Mouse (Mus musculus) kidney, postnatal 0 days (tissue): Measurements from ENCODE around the gene Gm15517. TPM values are rescaled to one million over a fixed set of nuclear protein-coding genes. Genes with fewer than 3 reads are reported as not detected.

Source experiments
- ATAC-seq: fragments of 200-750 bp; cut with Nextera tagmentation; replicated peaks from 2 replicates; pipeline ENCODE4 v1.8.0; 2017; ENCODE audit warnings: low read depth, moderate number of reproducible peaks, moderate TSS enrichment, moderate library complexity; ENCODE audit not compliant: low FRiP score
- DNase-seq: peaks from one replicate; pipeline ENCODE4 v3.0.0-alpha.2; 2016; ENCODE audit warnings: low spot score
- H3K27ac ChIP-seq: fragments of 300-500 bp; sonication (generic); 2 replicates; pipeline ENCODE4 v1.5.1; 2014; ENCODE audit warnings: mild to moderate bottlenecking
- H3K27me3 ChIP-seq: fragments of 300-500 bp; sonication (generic); 2 replicates; pipeline ENCODE4 v1.6.1; 2014; ENCODE audit warnings: low read length, mixed read lengths; ENCODE audit not compliant: insufficient read depth
- H3K36me3 ChIP-seq: fragments of 300-500 bp; sonication (generic); 2 replicates; pipeline ENCODE4 v1.6.1; 2014; ENCODE audit warnings: low read length, mixed read lengths; ENCODE audit not compliant: insufficient read depth
- H3K4me1 ChIP-seq: fragments of 300-500 bp; sonication (generic); replicated peaks from 2 replicates; pipeline ENCODE4 v1.6.1; 2014; ENCODE audit warnings: antibody characterized with exemption, low read length, mixed read lengths; ENCODE audit not compliant: insufficient read depth
- H3K4me2 ChIP-seq: fragments of 300-500 bp; sonication (generic); 2 replicates; pipeline ENCODE4 v1.6.1; 2014; ENCODE audit warnings: mild to moderate bottlenecking, low read length, moderate library complexity, mixed read lengths
- H3K4me3 ChIP-seq: fragments of 300-500 bp; sonication (generic); replicated peaks from 2 replicates; pipeline ENCODE4 v1.5.1; 2014; ENCODE audit warnings: low read depth, low read length
- H3K9ac ChIP-seq: fragments of 300-500 bp; sonication (generic); 2 replicates; pipeline ENCODE4 v1.6.1; 2014; ENCODE audit warnings: low read depth, low read length
- H3K9me3 ChIP-seq: fragments of 300-500 bp; sonication (generic); replicated peaks from 2 replicates; pipeline ENCODE4 v1.6.1; 2016; ENCODE audit warnings: low read length, inconsistent platforms, mixed read lengths
- CTCF ChIP-seq: IDR thresholded peaks from 2 replicates; pipeline ENCODE4 v1.5.1; 2016; ENCODE audit warnings: antibody characterized with exemption, low read depth, mild to moderate bottlenecking, moderate library complexity
- WGBS: fragments of 180-500 bp; shearing (Covaris S2); extraction: QIAGEN DNeasy Blood & Tissue Kit; methylation state at CpG from one replicate; pipeline ENCODE4 v1.1.7; 2014; 5-methylcytosine and 5-hydroxymethylcytosine counted together
- polyA plus RNA-seq: library from polyadenylated mRNA; unstranded; fragments of >200 nt; fragmentation: Nextera tagmentation; extraction: Ambion mirVana; gene quantifications from 2 replicates; pipeline ENCODE4 v1.2.1, GENCODE M21; 2015

Gene Gm15517
- polyA plus RNA-seq, 1 experiment from 2014 or later, result not detected

DNA sequence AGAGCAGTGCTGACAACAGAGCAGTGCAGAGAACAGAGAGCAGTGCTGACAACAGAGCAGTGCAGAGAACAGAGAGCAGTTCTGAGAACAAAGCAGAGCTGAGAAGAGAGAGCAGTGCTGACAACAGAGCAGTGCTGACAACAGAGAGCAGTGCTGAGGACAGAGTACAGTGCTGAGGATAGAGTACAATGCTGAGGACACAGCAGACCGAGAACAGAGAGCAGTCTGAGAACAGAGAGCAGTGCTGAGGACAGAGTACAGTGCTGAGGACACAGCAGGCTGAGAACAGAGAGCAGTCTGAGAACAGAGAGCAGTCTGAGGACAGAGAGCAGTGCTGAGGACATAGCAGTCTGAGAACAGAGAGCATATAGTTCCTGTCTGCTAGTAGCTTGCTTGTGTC lies 20.5 kb upstream of the Gm15517 start:
- peaks cover 6% of the 10 kb centered on the region; the same call in 1 of the 2 replicates for H3K4me1 ChIP-seq
- no peak overlapping the region for H3K9ac ChIP-seq
- TF ChIP-seq CTCF, result no peak
- H3K9me3 ChIP-seq, result no peaks in the 10 kb centered on the region
- ATAC-seq (no peak), DNase-seq (no peak)
- 41% methylated on average over 1 of the region's 1 CpGs for WGBS
- H3K27ac ChIP-seq, result no peak overlapping the region
- H3K27me3 ChIP-seq, result no peaks in the 10 kb centered on the region
- no peak overlapping the region for H3K4me3 ChIP-seq
- no peaks in the 10 kb centered on the region for H3K36me3 ChIP-seq
- H3K4me2 ChIP-seq, result no peak overlapping the region

- no peak overlapping the region for H3K9ac ChIP-seq
- no peaks in the 10 kb centered on the region for H3K27me3 ChIP-seq
- WGBS, result 56% methylated on average over 2 of the region's 2 CpGs
- no peak overlapping the region for H3K4me3 ChIP-seq
- H3K27ac ChIP-seq, result no peak overlapping the region
- H3K36me3 ChIP-seq, result no peaks in the 10 kb centered on the region
- peaks cover 6% of the 10 kb centered on the region; the same call in 1 of the 2 replicates for H3K4me1 ChIP-seq
- no peak overlapping the region for H3K4me2 ChIP-seq
- peak; percentile 36; the same call in 1 of the 2 replicates for TF ChIP-seq CTCF
- DNase-seq, result peak; percentile 16
- no peaks in the 10 kb centered on the region for H3K9me3 ChIP-seq
- ATAC-seq, result no peak
Measured at GRCm38 (mm10) chr7:44241163-44241562, 20.1 kb upstream of the Gm15517 start.

GRCm38 (mm10) chr7:44244080-44244479 lies 17.2 kb upstream of the Gm15517 start:
- Histone ChIP-seq H3K9me3 (no peaks in the 10 kb centered on the region), H3K27me3 (no peaks in the 10 kb centered on the region), H3K4me1 (peaks cover 12% of the 10 kb centered on the region), H3K4me3 (no peak overlapping the region), H3K4me2 (no peak overlapping the region), H3K9ac (no peak overlapping the region), H3K27ac (no peak overlapping the region), H3K36me3 (peaks cover 4% of the 10 kb centered on the region)
- 45% methylated on average over 1 of the region's 1 CpGs for WGBS
- TF ChIP-seq CTCF, result no peak
- ATAC-seq (no peak), DNase-seq (no peak)

GRCm38 (mm10) chr7:44246055-44246983 lies 14.9 kb upstream of the Gm15517 start, which contains the start of the genes 1700028J19Rik and 2410002F23Rik:
Gene 1700028J19Rik (minus strand): TSS chr7:44246695.
Gene 2410002F23Rik (plus strand): TSS chr7:44246722.
- ATAC-seq (peak; percentile 88), DNase-seq (peak; percentile 96)
- H3K9me3 ChIP-seq, result no peaks in the 10 kb centered on the region
- no peak for TF ChIP-seq CTCF
- H3K4me2 ChIP-seq, result peak within 1 kb of the TSS; percentile 56
- peaks cover 12% of the 10 kb centered on the region for H3K4me1 ChIP-seq
- peak within 1 kb of the TSS; percentile 97 for H3K9ac ChIP-seq
- peaks cover 17% of the 10 kb centered on the region for H3K36me3 ChIP-seq
- H3K27me3 ChIP-seq, result no peaks in the 10 kb centered on the region
- peak within 1 kb of the TSS; percentile 90 for H3K4me3 ChIP-seq
- peak within 1 kb of the TSS; percentile 97 for H3K27ac ChIP-seq
- WGBS, result 1% methylated on average over 62 of the region's 62 CpGs

GRCm38 (mm10) chr7:44246984-44247470 lies 14.2 kb upstream of the Gm15517 start:
- no peaks in the 10 kb centered on the region for H3K9me3 ChIP-seq
- TF ChIP-seq CTCF, result no peak
- H3K36me3 ChIP-seq, result peaks cover 17% of the 10 kb centered on the region
- WGBS, result 0% methylated on average over 23 of the region's 23 CpGs
- ATAC-seq (peak; percentile 27; the same call in 1 of the 2 replicates), DNase-seq (peak; percentile 69)
- peaks cover 12% of the 10 kb centered on the region for H3K4me1 ChIP-seq
- no peaks in the 10 kb centered on the region for H3K27me3 ChIP-seq
- peak overlapping the region; percentile 97 for H3K9ac ChIP-seq
- H3K4me2 ChIP-seq, result peak overlapping the region; percentile 56
- peak overlapping the region; percentile 90 for H3K4me3 ChIP-seq
- H3K27ac ChIP-seq, result peak overlapping the region; percentile 97

GRCm38 (mm10) chr7:44247971-44248370 lies 13.3 kb upstream of the Gm15517 start:
- WGBS, result 87% methylated on average over 2 of the region's 2 CpGs
- no peak overlapping the region for H3K27ac ChIP-seq
- peak overlapping the region; percentile 97; the same call in 1 of the 2 replicates for H3K9ac ChIP-seq
- peaks cover 26% of the 10 kb centered on the region for H3K36me3 ChIP-seq
- H3K4me3 ChIP-seq, result peak overlapping the region; percentile 90
- DNase-seq (no peak), ATAC-seq (no peak)
- no peaks in the 10 kb centered on the region for H3K27me3 ChIP-seq
- TF ChIP-seq CTCF, result no peak
- peak overlapping the region; percentile 56 for H3K4me2 ChIP-seq
- no peaks in the 10 kb centered on the region for H3K9me3 ChIP-seq
- H3K4me1 ChIP-seq, result peaks cover 12% of the 10 kb centered on the region
